Mouse (Mus musculus) testis, adult 2 months (tissue): ENCODE data around the gene Prl8a9.

Experiments
- CTCF ChIP-seq: fragments of 200-500 bp; IDR thresholded peaks from 2 replicates; pipeline ENCODE4 v1.5.1; 2012; ENCODE audit warnings: low read depth, mild to moderate bottlenecking, inconsistent platforms, low read length, moderate library complexity; ENCODE audit not compliant: control insufficient read depth, insufficient read depth, insufficient replicate concordance
- POLR2A ChIP-seq: fragments of 200-500 bp; IDR thresholded peaks from 2 replicates; pipeline ENCODE4 v1.6.1; 2012; ENCODE audit warnings: low read depth, mild to moderate bottlenecking, inconsistent platforms, low read length, moderate library complexity; ENCODE audit not compliant: control insufficient read depth

DNA sequence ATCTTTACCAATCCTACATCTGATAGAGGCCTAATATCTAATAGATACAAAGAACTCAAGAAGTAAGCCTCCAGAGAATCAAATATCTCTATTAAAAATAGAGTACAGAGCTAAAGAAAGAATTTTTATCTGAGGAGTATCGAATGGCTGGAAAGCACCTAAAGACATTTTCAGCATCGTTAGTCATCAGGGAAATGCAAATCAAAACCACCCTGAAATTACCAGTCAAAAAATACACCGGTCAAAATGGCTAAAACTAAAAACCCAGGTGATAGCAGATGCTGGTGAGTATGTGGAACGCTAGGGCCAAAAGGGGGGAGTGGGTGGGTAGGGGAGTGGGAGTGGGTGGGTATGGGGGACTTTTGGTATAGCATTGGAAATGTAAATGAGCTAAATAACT, 41.2 kb downstream of the Prl8a9 start:
- no peak for TF ChIP-seq POLR2A
- no peak for TF ChIP-seq CTCF
